Mouse (Mus musculus) liver, postnatal 0 days (tissue): ENCODE measurements around the gene Apol7c. TPM values are rescaled to one million over a fixed set of nuclear protein-coding genes. Genes with fewer than 3 reads are reported as not detected.
"Not testable (repeated sequence)": the region's sequence is repeated elsewhere in the genome, so short reads cannot be mapped to it uniquely, and the experiment has no call there.

ENCODE experiments used
- ATAC-seq: fragments of 200-750 bp; cut with Nextera tagmentation; 2 replicates; pipeline ENCODE4 v1.8.0; 2017; ENCODE audit warnings: mild to moderate bottlenecking, moderate library complexity
- DNase-seq: peaks from one replicate; pipeline ENCODE4 v3.0.0-alpha.2; 2016
- H3K27ac ChIP-seq: fragments of 300-500 bp; sonication (generic); 2 replicates; pipeline ENCODE4 v1.5.1; 2014; ENCODE audit warnings: antibody characterized with exemption, moderate library complexity, mild to moderate bottlenecking, low read depth
- H3K27me3 ChIP-seq: fragments of 300-500 bp; sonication (generic); 2 replicates; pipeline ENCODE4 v1.6.1; 2014; ENCODE audit warnings: low read length, control low read depth, mixed read lengths; ENCODE audit not compliant: insufficient read depth
- H3K36me3 ChIP-seq: fragments of 300-500 bp; sonication (generic); replicated peaks from 2 replicates; pipeline ENCODE4 v1.6.1; 2014; ENCODE audit warnings: mild to moderate bottlenecking, control low read depth, low read length, moderate library complexity, mixed read lengths; ENCODE audit not compliant: insufficient read depth
- H3K4me1 ChIP-seq: fragments of 300-500 bp; sonication (generic); 2 replicates; pipeline ENCODE4 v1.6.1; 2014; ENCODE audit warnings: antibody characterized with exemption, mild to moderate bottlenecking, control low read depth; ENCODE audit not compliant: insufficient read depth
- H3K4me2 ChIP-seq: fragments of 300-500 bp; sonication (generic); 2 replicates; pipeline ENCODE4 v1.6.1; 2014; ENCODE audit warnings: low read depth, mild to moderate bottlenecking, low read length, moderate library complexity, mixed read lengths
- H3K4me3 ChIP-seq: fragments of 300-500 bp; sonication (generic); 2 replicates; pipeline ENCODE4 v1.5.1; 2014; ENCODE audit warnings: low read depth, low read length
- H3K9ac ChIP-seq: fragments of 300-500 bp; sonication (generic); replicated peaks from 2 replicates; pipeline ENCODE4 v1.6.1; 2014; ENCODE audit warnings: mild to moderate bottlenecking, moderate library complexity
- H3K9me3 ChIP-seq: fragments of 300-500 bp; sonication (generic); 2 replicates; pipeline ENCODE4 v1.6.1; 2016; ENCODE audit warnings: mild to moderate bottlenecking, control low read depth, low read length, mixed read lengths
- CTCF ChIP-seq: sonication (generic); IDR thresholded peaks from 2 replicates; pipeline ENCODE4 v1.5.1; 2016; ENCODE audit warnings: antibody characterized with exemption, low read depth
- EP300 ChIP-seq: IDR thresholded peaks from 2 replicates; pipeline ENCODE4 v1.6.1; 2016; ENCODE audit warnings: antibody characterized with exemption, low read depth, mild to moderate bottlenecking
- WGBS: fragments of 180-500 bp; shearing (Covaris S2); extraction: QIAGEN DNeasy Blood & Tissue Kit; methylation state at CpG from one replicate; pipeline ENCODE4 v1.1.7; 2014; ENCODE audit not compliant: insufficient replicate concordance; 5-methylcytosine and 5-hydroxymethylcytosine counted together
- polyA plus RNA-seq: library from polyadenylated mRNA; unstranded; fragments of >200 nt; fragmentation: Nextera tagmentation; extraction: Ambion mirVana; gene quantifications from 2 replicates; pipeline ENCODE4 v1.2.1, GENCODE M21; 2015

Gene Apol7c
- not detected in 2 replicates for polyA plus RNA-seq

GRCm38 (mm10) chr15:77533216-77533615 lies at the start of gene Apol7c:
Apol7c (minus strand) TSS chr15:77533316.
- no peak for TF ChIP-seq CTCF
- no peak for TF ChIP-seq EP300
- no peaks in the 10 kb centered on the region for H3K27me3 ChIP-seq
- no peak within 1 kb of the TSS for H3K27ac ChIP-seq
- H3K4me3 ChIP-seq: no peak within 1 kb of the TSS
- ATAC-seq: no peak
- no peaks in the 10 kb centered on the region for H3K9me3 ChIP-seq
- H3K9ac ChIP-seq: no peak within 1 kb of the TSS
- no peaks in the 10 kb centered on the region for H3K4me1 ChIP-seq
- no peaks in the 10 kb centered on the region for H3K36me3 ChIP-seq
- H3K4me2 ChIP-seq: no peak within 1 kb of the TSS
- no peak for DNase-seq

GRCm38 (mm10) chr15:77581681-77582080 lies 48.6 kb upstream of the Apol7c start:
- TF ChIP-seq EP300 (no peak), CTCF (no peak)
- DNase-seq: no peak
- Histone ChIP-seq H3K9ac (no peak overlapping the region), H3K4me2 (no peak overlapping the region), H3K4me1 (no peaks in the 10 kb centered on the region), H3K27me3 (no peaks in the 10 kb centered on the region), H3K9me3 (no peaks in the 10 kb centered on the region), H3K36me3 (no peaks in the 10 kb centered on the region), H3K27ac (no peak overlapping the region), H3K4me3 (no peak overlapping the region)
- ATAC-seq: no peak
- 45% methylated on average over 1 of the region's 1 CpGs for WGBS

GRCm38 (mm10) chr15:77579311-77579710 lies 46.2 kb upstream of the Apol7c start:
- no peak overlapping the region for H3K4me3 ChIP-seq
- no peaks in the 10 kb centered on the region for H3K4me1 ChIP-seq
- H3K27ac ChIP-seq: no peak overlapping the region
- DNase-seq (no peak), ATAC-seq (no peak)
- TF ChIP-seq EP300: no peak
- TF ChIP-seq CTCF: no peak
- 75% methylated on average over 4 of the region's 4 CpGs for WGBS
- H3K36me3 ChIP-seq: no peaks in the 10 kb centered on the region
- no peaks in the 10 kb centered on the region for H3K9me3 ChIP-seq
- H3K4me2 ChIP-seq: no peak overlapping the region
- H3K27me3 ChIP-seq: no peaks in the 10 kb centered on the region
- H3K9ac ChIP-seq: no peak overlapping the region

- ATAC-seq: no peak
- Histone ChIP-seq H3K4me2 (no peak overlapping the region), H3K9me3 (no peaks in the 10 kb centered on the region), H3K4me3 (no peak overlapping the region), H3K27ac (no peak overlapping the region), H3K4me1 (no peaks in the 10 kb centered on the region), H3K27me3 (no peaks in the 10 kb centered on the region), H3K36me3 (no peaks in the 10 kb centered on the region), H3K9ac (no peak overlapping the region)
- DNase-seq: no peak
- TF ChIP-seq EP300 (no peak), CTCF (no peak)
- WGBS: 82% methylated on average over 2 of the region's 2 CpGs
Measured at GRCm38 (mm10) chr15:77578801-77579200, 45.7 kb upstream of the Apol7c start.

DNA sequence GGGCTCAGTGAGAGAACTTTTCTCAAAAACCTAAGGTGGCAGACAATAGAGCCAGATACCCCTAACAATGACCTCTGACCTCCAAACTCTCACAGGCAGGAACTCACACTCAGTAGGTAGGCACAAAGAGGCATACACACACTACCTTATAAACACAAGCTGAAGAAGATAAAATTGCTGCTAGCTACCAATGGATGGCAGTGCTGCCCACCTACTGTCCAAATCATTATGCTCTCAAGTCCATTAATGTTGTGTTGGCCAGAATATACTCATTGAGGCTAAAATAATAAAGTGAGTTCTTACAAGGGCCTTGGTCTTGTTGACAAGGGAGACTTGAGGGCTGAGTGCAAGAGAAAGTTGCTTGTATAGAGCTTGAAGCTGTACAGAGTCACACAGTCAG lies 30.1 kb upstream of the Apol7c start:
- DNase-seq: no peak

GRCm38 (mm10) chr15:77561792-77562191 lies 28.7 kb upstream of the Apol7c start, which contains the start of gene 1700025B11Rik:
1700025B11Rik (minus strand) TSS chr15:77561892.
- no peaks in the 10 kb centered on the region for H3K27me3 ChIP-seq
- H3K4me1 ChIP-seq: no peaks in the 10 kb centered on the region
- ATAC-seq: no peak
- DNase-seq: no peak
- H3K36me3 ChIP-seq: no peaks in the 10 kb centered on the region
- TF ChIP-seq EP300 (no peak), CTCF (no peak)
- no peak within 1 kb of the TSS for H3K27ac ChIP-seq
- no peak within 1 kb of the TSS for H3K9ac ChIP-seq
- no peaks in the 10 kb centered on the region for H3K9me3 ChIP-seq
- H3K4me2 ChIP-seq: no peak within 1 kb of the TSS
- no peak within 1 kb of the TSS for H3K4me3 ChIP-seq

More for the DNA sequence above, 30.1 kb upstream of the Apol7c start:
- H3K9me3 ChIP-seq: no peaks in the 10 kb centered on the region
- H3K27me3 ChIP-seq: no peaks in the 10 kb centered on the region
- H3K4me3 ChIP-seq: no peak overlapping the region
- H3K9ac ChIP-seq: no peak overlapping the region
- no peak overlapping the region for H3K27ac ChIP-seq
- TF ChIP-seq CTCF (peak; percentile 28; the same call in 1 of the 2 replicates), EP300 (no peak)
- no peaks in the 10 kb centered on the region for H3K36me3 ChIP-seq
- ATAC-seq: no peak
- no peaks in the 10 kb centered on the region for H3K4me1 ChIP-seq
- H3K4me2 ChIP-seq: no peak overlapping the region

DNA sequence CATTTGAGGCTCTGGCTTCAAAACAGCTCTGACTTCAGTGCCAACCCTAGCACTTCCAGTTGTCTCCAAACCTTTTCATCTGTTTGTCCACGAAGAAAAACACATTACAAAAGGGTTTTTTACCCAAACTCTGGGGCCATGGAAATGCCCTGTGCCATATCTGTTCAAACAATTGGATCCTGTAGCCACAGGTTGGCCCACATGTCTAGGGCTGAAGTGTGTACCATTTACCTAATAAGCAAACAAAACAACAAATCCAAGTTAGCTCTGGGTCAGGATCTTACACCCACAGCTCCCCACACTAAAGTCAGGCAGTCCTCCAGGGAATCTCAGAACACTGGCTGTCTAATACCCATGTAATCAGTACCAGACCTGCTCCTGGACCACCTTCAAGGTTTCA lies 6.1 kb upstream of the Apol7c start:
- not testable (repeated sequence) for H3K4me1 ChIP-seq, H3K4me3 ChIP-seq, H3K27me3 ChIP-seq, H3K36me3 ChIP-seq, H3K9ac ChIP-seq, H3K9me3 ChIP-seq, H3K27ac ChIP-seq, DNase-seq, H3K4me2 ChIP-seq
- WGBS: 14% methylated on average over 1 of the region's 1 CpGs
- ATAC-seq: 0 out of 2 replicates have a peak, but pooled peaks have one; percentile 8
